Mouse (Mus musculus) left cerebral cortex, adult 9 months (tissue): ENCODE data around the gene Homer2.
A peak's percentile ranks its signal among the peaks of the same experiment; 100 is the strongest.

ENCODE experiments used
- DNase-seq, 2 experiments: peaks; one replicate each; pipeline ENCODE4 v3.0.0; 2022; ENCODE audit warnings: low spot score in 2 of 2

Homer2 gene

GRCm38 (mm10) chr7:81652296-81652695 is 55.0 kb downstream of the Homer2 start:
- no peak for DNase-seq

GRCm38 (mm10) chr7:81651284-81651683 is 56.0 kb downstream of the Homer2 start:
- no peak for DNase-seq

GRCm38 (mm10) chr7:81649270-81649669 is 58.1 kb downstream of the Homer2 start:
- DNase-seq: peak in 1 of 2 experiments; percentile 48

- DNase-seq: no peak
Observed at GRCm38 (mm10) chr7:81647959-81648358, 59.4 kb downstream of the Homer2 start.

GRCm38 (mm10) chr7:81644551-81645235 is 62.6 kb downstream of the Homer2 start:
- DNase-seq: no peak

- no peak for DNase-seq
Observed at GRCm38 (mm10) chr7:81641101-81641500, 66.2 kb downstream of the Homer2 start.

- no peak for DNase-seq
Observed at GRCm38 (mm10) chr7:81632586-81632985, 74.7 kb downstream of the Homer2 start.

- DNase-seq: peak in 1 of 2 experiments; percentile 36
Observed at GRCm38 (mm10) chr7:81631261-81631660, 76.1 kb downstream of the Homer2 start.

GRCm38 (mm10) chr7:81626460-81626859 is 80.9 kb downstream of the Homer2 start:
- no peak for DNase-seq

GRCm38 (mm10) chr7:81623767-81624166 is 83.6 kb downstream of the Homer2 start:
- DNase-seq: no peak

GRCm38 (mm10) chr7:81622793-81623192 is 84.5 kb downstream of the Homer2 start:
- no peak for DNase-seq

- DNase-seq: no peak
Observed at GRCm38 (mm10) chr7:81615031-81615430, 92.3 kb downstream of the Homer2 start.

GRCm38 (mm10) chr7:81612856-81613635 is 94.3 kb downstream of the Homer2 start:
- no peak for DNase-seq

- DNase-seq: no peak
Observed at GRCm38 (mm10) chr7:81610125-81610524, 97.2 kb downstream of the Homer2 start.

- no peak for DNase-seq
Observed at GRCm38 (mm10) chr7:81606452-81606851, 100.9 kb downstream of the Homer2 start.

- DNase-seq: no peak
Observed at GRCm38 (mm10) chr7:81605489-81605888, 101.8 kb downstream of the Homer2 start.

- no peak for DNase-seq
Observed at GRCm38 (mm10) chr7:81604991-81605390, 102.3 kb downstream of the Homer2 start.

GRCm38 (mm10) chr7:81599379-81600280 is 107.7 kb downstream of the Homer2 start:
- DNase-seq: peak; percentile 38 to 44

GRCm38 (mm10) chr7:81597660-81598059 is 109.7 kb downstream of the Homer2 start:
- no peak for DNase-seq

GRCm38 (mm10) chr7:81596086-81596485 is 111.2 kb downstream of the Homer2 start:
- DNase-seq: no peak

- DNase-seq: no peak
Observed at GRCm38 (mm10) chr7:81595056-81595455, 112.3 kb downstream of the Homer2 start.

- DNase-seq: no peak
Observed at GRCm38 (mm10) chr7:81593387-81593786, 113.9 kb downstream of the Homer2 start.
